In the genomic region with DNA sequence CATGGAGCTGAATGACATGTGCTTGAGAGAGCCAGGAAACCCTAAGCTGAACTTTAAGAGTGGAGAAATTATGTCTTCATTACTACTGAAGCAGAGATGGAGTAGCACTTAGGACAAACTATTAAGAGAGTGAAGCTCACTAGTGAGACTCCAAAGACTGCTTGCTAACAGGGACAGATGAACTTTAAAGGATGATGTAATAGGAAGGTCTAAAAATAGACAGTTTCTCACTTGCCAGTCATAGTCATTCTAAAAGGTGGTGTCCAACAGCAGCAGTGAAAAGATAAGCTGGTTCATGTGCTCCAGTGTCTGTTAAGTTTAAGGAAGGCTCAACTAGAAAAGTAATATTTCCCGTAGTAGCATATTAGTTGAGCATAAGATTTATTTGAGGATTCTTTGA, we compare ENCODE assay signal across 9 mouse cellular contexts. TPM values are rescaled to one million over a fixed set of nuclear protein-coding genes. Genes with fewer than 3 reads are reported as not detected.
A peak's percentile ranks its signal among the peaks of the same experiment; 100 is the strongest.
DNase-seq lines count a peak whose midpoint lies in the region; ATAC-seq lines count a peak whose summit lies in the region.
"Had no signal": no experiment of that assay in that cellular context is flagged by ENCODE, and none has a peak within 500 bp of the region (broad histone marks: within the 10 kb centered on the region; RNA-seq: fewer than 3 reads in every experiment).

No protein-coding gene starts in this region.

- H3K27me3 ChIP-seq in lung, embryonic 15.5 days: no peaks in the 10 kb centered on the region
- H3K27me3 ChIP-seq in intestine, embryonic 16.5 days (replicated peaks; ENCODE audit: control insufficient read depth, insufficient read depth, low read length): no peaks in the 10 kb centered on the region
- H3K27me3 ChIP-seq: hindbrain, embryonic 15.5 days; midbrain, embryonic 13.5 days had no signal

- 0 out of 2 replicates have a peak overlapping the region, but pooled peaks have one; percentile 13 for H3K4me2 ChIP-seq in lung, embryonic 15.5 days
- no peak overlapping the region for H3K4me2 ChIP-seq in intestine, embryonic 16.5 days (ENCODE audit: low read depth, low read length)
- H3K4me2 ChIP-seq: hindbrain, embryonic 15.5 days; midbrain, embryonic 13.5 days had no signal

- ATAC-seq in lung, embryonic 15.5 days (ENCODE audit: borderline replicate concordance, extremely low read depth, low FRiP score, low TSS enrichment): peak; percentile 31; the same call in 1 of the 2 replicates
- peak; percentile 78 for ATAC-seq in intestine, embryonic 16.5 days
- ATAC-seq: midbrain, embryonic 13.5 days had no signal

- H3K9ac ChIP-seq in lung, embryonic 15.5 days: no peak overlapping the region
- no peak overlapping the region for H3K9ac ChIP-seq in intestine, embryonic 16.5 days (ENCODE audit: low read depth, low read length)
- H3K9ac ChIP-seq: hindbrain, embryonic 15.5 days; midbrain, embryonic 13.5 days had no signal

- no peak for DNase-seq in lung, postnatal 10 days
- DNase-seq in c-Kit-negative CD71-positive TER-119-positive erythroid progenitor cells, embryonic 14.5 days (ENCODE audit: low read depth, low spot score): peak; percentile 74
- DNase-seq in yolk sac, embryonic 10.5 days (ENCODE audit: low spot score): peak; percentile 16
- no peak for DNase-seq in adrenal gland, adult 2 months
- DNase-seq in gastrocnemius, postnatal 10 days: no peak

- no peaks in the 10 kb centered on the region for H3K9me3 ChIP-seq in lung, embryonic 15.5 days
- H3K9me3 ChIP-seq in intestine, embryonic 16.5 days (ENCODE audit: control insufficient read depth, low read length): no peaks in the 10 kb centered on the region
- H3K9me3 ChIP-seq: hindbrain, embryonic 15.5 days; midbrain, embryonic 13.5 days had no signal

- H3K4me3 ChIP-seq in lung, embryonic 15.5 days: no peak overlapping the region
- no peak overlapping the region for H3K4me3 ChIP-seq in intestine, embryonic 16.5 days (ENCODE audit: low read length)
- H3K4me3 ChIP-seq: hindbrain, embryonic 15.5 days; midbrain, embryonic 13.5 days had no signal

- WGBS in lung, embryonic 15.5 days: 28% methylated on average over 1 of the region's 1 CpGs
- WGBS in intestine, embryonic 16.5 days: 43% methylated on average over 1 of the region's 1 CpGs

- H3K27ac ChIP-seq in lung, embryonic 15.5 days: 0 out of 2 replicates have a peak overlapping the region, but pooled peaks have one; percentile 10
- peak overlapping the region; percentile 39 for H3K27ac ChIP-seq in intestine, embryonic 16.5 days (ENCODE audit: low read length)
- H3K27ac ChIP-seq: hindbrain, embryonic 15.5 days; midbrain, embryonic 13.5 days had no signal

- H3K36me3 ChIP-seq in lung, embryonic 15.5 days: no peaks in the 10 kb centered on the region
- H3K36me3 ChIP-seq in intestine, embryonic 16.5 days (ENCODE audit: control insufficient read depth, insufficient read depth, low read length): no peaks in the 10 kb centered on the region
- H3K36me3 ChIP-seq: hindbrain, embryonic 15.5 days; midbrain, embryonic 13.5 days had no signal

- H3K4me1 ChIP-seq in lung, embryonic 15.5 days: peaks cover 48% of the 10 kb centered on the region
- peaks cover 27% of the 10 kb centered on the region for H3K4me1 ChIP-seq in intestine, embryonic 16.5 days (ENCODE audit: control insufficient read depth, insufficient read depth, low read length)

RNA-seq across cellular contexts. Expression of gene Picalm, which starts 16.3 kb away (rescaled TPM):
- polyA plus RNA-seq in lung, embryonic 15.5 days (2015; fragmentation: Nextera tagmentation; extraction: Ambion mirVana): 40.8 and 43.2 TPM in 2 replicates
- 25.5 and 27.0 TPM in 2 replicates for polyA plus RNA-seq in intestine, embryonic 16.5 days (2015; fragmentation: Nextera tagmentation; extraction: Ambion mirVana)
- 100 to 1,000 TPM; 153 to 160 TPM for total RNA-seq in adrenal gland, adult 2 months (2021)
- polyA plus RNA-seq in adrenal gland, adult 2 months (2012; rRNA removed): 51.4 and 53.3 TPM in 2 replicates
- total RNA-seq in gastrocnemius, postnatal 10 days (2021): 100 to 1,000 TPM; 152 to 168 TPM

Comparison
In these comparisons a context has a peak if more than half of its experiments do, and no peak if none do; other contexts are left out.
1. DNase-seq: peak in c-Kit-negative CD71-positive TER-119-positive erythroid progenitor cells, embryonic 14.5 days (single experiment) and yolk sac, embryonic 10.5 days (single experiment); none in lung, postnatal 10 days (single experiment), adrenal gland, adult 2 months (single experiment) and gastrocnemius, postnatal 10 days (single experiment).